Mouse (Mus musculus) embryonic fibroblast, embryonic 13.5 days (primary cell): ENCODE measurements around the gene Eno2. TPM values are rescaled to one million over a fixed set of nuclear protein-coding genes. Genes with fewer than 3 reads are reported as not detected.

ENCODE experiments used
- H3K27ac ChIP-seq: 2 replicates; pipeline ENCODE4 v1.5.1; 2012; ENCODE audit warnings: low read length, control low read depth, inconsistent platforms; ENCODE audit not compliant: insufficient read depth
- H3K4me1 ChIP-seq: 2 replicates; pipeline ENCODE4 v1.6.1; 2011; ENCODE audit warnings: low read length; ENCODE audit not compliant: control insufficient read depth, insufficient read depth
- H3K4me3 ChIP-seq: 2 replicates; pipeline ENCODE4 v1.5.1; 2011; ENCODE audit warnings: mild to moderate bottlenecking, control low read depth, low read length; ENCODE audit not compliant: insufficient read depth
- CTCF ChIP-seq: IDR thresholded peaks from 2 replicates; pipeline ENCODE4 v1.5.1; 2011; ENCODE audit warnings: mild to moderate bottlenecking, control low read depth, low read length, moderate library complexity, borderline replicate concordance; ENCODE audit not compliant: insufficient read depth
- POLR2A ChIP-seq: IDR thresholded peaks from 2 replicates; pipeline ENCODE4 v1.6.1; 2011; ENCODE audit warnings: low read depth, mild to moderate bottlenecking, control low read depth, low read length, moderate library complexity
- polyA plus RNA-seq: library from polyadenylated mRNA; stranded (reverse); fragments of >200 nt; gene quantifications from 2 replicates; pipeline ENCODE4 v1.2.4, GENCODE M21; 2011; ENCODE audit warnings: low read depth; ENCODE audit not compliant: missing spikeins, insufficient read length

Eno2 gene
- 17.5 and 24.1 TPM in 2 replicates for polyA plus RNA-seq

DNA sequence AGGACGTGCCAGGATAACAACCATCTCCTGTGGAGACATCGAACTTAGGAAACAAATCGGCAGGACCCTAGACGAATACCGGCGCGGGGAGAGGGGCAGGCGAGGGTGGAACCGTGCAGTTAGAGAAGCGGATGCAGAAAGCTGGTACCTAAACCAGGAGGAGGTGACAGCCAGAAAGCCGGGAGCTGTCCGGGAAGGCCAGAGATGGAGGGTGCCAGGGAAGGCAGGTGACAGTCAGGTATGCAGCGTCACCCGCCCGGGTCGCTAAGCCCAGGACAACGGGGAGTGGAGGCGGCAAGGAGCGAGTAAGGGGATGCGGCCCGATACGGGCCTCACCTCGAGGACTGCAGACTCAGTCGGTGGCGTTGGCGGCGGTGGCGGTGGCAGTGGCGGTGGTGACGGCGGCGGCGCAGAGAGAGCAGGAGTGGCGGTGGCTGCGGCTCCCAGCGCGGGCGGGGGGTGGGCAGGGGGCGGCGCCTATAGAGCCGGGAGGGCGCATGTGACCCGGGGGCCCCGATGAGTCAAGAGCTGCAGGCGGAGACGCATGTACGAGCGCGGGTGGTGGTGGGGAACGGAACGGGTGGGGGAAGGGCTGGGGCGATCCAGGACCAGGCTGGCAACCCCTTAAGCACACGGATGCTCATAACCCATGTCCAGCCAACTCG lies at the start of gene Eno2:
Eno2 (minus strand) TSS at position 573 of the 665 bp plus-strand sequence.
- H3K4me3 ChIP-seq = peak within 1 kb of the TSS; percentile 93
- H3K4me1 ChIP-seq = peaks cover 6% of the 10 kb centered on the region
- TF ChIP-seq POLR2A (peak; percentile 57), CTCF (no peak)
- peak within 1 kb of the TSS; percentile 21; the same call in 1 of the 2 replicates for H3K27ac ChIP-seq

- no peak overlapping the region for H3K27ac ChIP-seq
- TF ChIP-seq CTCF = no peak
- TF ChIP-seq POLR2A = no peak
- H3K4me3 ChIP-seq = no peak overlapping the region
- no peaks in the 10 kb centered on the region for H3K4me1 ChIP-seq
Measured at GRCm38 (mm10) chr6:124817971-124818370, 48.5 kb upstream of the Eno2 start.

GRCm38 (mm10) chr6:124817563-124817962 lies 48.1 kb upstream of the Eno2 start:
- Histone ChIP-seq H3K4me3 (no peak overlapping the region), H3K27ac (no peak overlapping the region), H3K4me1 (no peaks in the 10 kb centered on the region)
- no peak for TF ChIP-seq POLR2A
- TF ChIP-seq CTCF = no peak

DNA sequence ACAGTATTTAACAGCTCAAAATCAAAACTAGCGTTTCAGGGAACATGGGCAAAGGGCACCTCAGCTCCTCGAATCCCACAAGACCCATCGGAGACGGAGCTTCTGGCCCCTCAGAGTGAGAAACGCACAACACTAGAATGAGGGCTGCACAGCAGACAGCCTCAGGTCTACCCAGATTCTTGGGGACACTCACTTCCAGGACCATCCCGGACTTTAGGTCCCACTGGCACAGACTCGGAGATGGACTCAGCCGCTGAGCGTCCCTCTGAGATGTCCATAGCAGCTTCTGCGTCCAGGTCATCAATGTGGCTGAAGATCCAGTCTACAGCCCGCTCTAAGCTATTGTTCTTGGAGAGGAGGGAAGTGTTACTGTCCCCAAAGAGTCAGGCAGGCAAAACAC lies 47.7 kb upstream of the Eno2 start:
- Histone ChIP-seq H3K4me1 (no peaks in the 10 kb centered on the region), H3K27ac (no peak overlapping the region)

GRCm38 (mm10) chr6:124816611-124817010 lies 47.1 kb upstream of the Eno2 start:
- Histone ChIP-seq H3K27ac (no peak overlapping the region), H3K4me1 (no peaks in the 10 kb centered on the region), H3K4me3 (no peak overlapping the region)
- TF ChIP-seq POLR2A (no peak), CTCF (no peak)

More for the DNA sequence above, 47.7 kb upstream of the Eno2 start:
- TF ChIP-seq CTCF = no peak
- no peak for TF ChIP-seq POLR2A
- no peak overlapping the region for H3K4me3 ChIP-seq

- no peaks in the 10 kb centered on the region for H3K4me1 ChIP-seq
- TF ChIP-seq CTCF (no peak), POLR2A (no peak)
- H3K27ac ChIP-seq = no peak overlapping the region
- H3K4me3 ChIP-seq = no peak overlapping the region
Measured at GRCm38 (mm10) chr6:124814858-124815774, 45.6 kb upstream of the Eno2 start.

DNA sequence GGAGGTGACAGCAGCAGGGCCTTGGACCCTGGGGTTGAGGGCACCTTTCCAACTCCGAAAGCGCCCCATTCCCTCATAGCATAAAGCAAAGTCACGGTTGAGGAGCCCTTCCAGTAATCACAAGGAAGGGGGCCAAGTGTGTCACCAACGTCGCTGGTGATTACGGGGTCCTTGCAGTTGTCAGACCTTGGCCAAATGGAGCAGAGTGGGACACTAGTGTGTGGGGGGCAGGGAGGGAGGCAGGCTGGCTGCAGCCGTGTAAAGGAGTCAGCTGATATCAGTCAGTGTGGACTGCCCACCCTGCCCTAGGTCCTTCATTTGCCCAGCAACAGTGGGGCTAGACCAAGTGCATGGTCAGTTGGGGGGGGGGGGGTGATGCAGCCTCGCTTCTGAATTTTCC lies 45.0 kb upstream of the Eno2 start:
- Histone ChIP-seq H3K4me1 (no peaks in the 10 kb centered on the region), H3K27ac (no peak overlapping the region), H3K4me3 (no peak overlapping the region)
- TF ChIP-seq POLR2A = no peak
- no peak for TF ChIP-seq CTCF

DNA sequence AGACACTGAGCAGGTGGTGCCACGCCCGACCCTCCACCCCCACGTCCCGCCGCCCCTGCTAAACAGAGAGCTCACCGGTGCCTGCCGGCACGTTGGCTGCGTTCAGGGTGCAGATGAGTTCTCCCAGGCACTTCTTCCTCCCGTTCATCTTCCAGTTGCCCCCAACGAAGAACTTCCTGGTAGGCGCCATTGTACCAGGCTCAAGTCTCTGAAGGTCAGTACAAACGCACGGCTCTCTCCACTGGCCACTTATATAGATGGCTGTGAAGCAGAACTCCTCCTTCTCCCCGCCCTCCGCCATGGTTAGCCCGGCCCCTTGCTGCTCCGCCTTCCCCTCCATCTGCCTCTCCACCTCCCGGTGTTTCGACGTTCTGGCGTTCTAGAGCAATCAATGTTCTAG lies 44.5 kb upstream of the Eno2 start, which contains the start of gene Tpi1:
Tpi1 (minus strand) TSS at position 364 of the 400 bp plus-strand sequence.
- Histone ChIP-seq H3K27ac (peak within 1 kb of the TSS; percentile 58), H3K4me1 (no peaks in the 10 kb centered on the region), H3K4me3 (peak within 1 kb of the TSS; percentile 70)
- TF ChIP-seq CTCF (no peak), POLR2A (peak; percentile 100)

GRCm38 (mm10) chr6:124813496-124813895 lies 44.0 kb upstream of the Eno2 start:
- TF ChIP-seq CTCF (no peak), POLR2A (peak; percentile 52)
- no peaks in the 10 kb centered on the region for H3K4me1 ChIP-seq
- peak overlapping the region; percentile 70 for H3K4me3 ChIP-seq
- peak overlapping the region; percentile 58 for H3K27ac ChIP-seq
